Mouse (Mus musculus): ENCODE data around the gene Cetn4.

Cetn4 gene

GRCm38 (mm10) chr3:37312370-37312941, at the start of gene Cetn4, which contains the start of gene Bbs12:
Gene Cetn4, minus strand, starts transcription at chr3:37312708.
Gene Bbs12, plus strand, starts transcription at chr3:37312554.
- DNase-seq (ENCODE audit: low spot score), result peak; percentile 91

GRCm38 (mm10) chr3:37360729-37361128, 48.2 kb upstream of the Cetn4 start:
- peak; percentile 63 for DNase-seq (ENCODE audit: low spot score)

GRCm38 (mm10) chr3:37354737-37355136, 42.2 kb upstream of the Cetn4 start:
- DNase-seq (ENCODE audit: low spot score), result peak; percentile 51

GRCm38 (mm10) chr3:37353951-37354481, 41.5 kb upstream of the Cetn4 start:
- peak; percentile 48 for DNase-seq (ENCODE audit: low spot score)

- no peak for DNase-seq (ENCODE audit: low spot score)
Observed at GRCm38 (mm10) chr3:37350386-37350785, 37.9 kb upstream of the Cetn4 start.

GRCm38 (mm10) chr3:37349166-37349548, 36.6 kb upstream of the Cetn4 start:
- DNase-seq (ENCODE audit: low spot score), result no peak

GRCm38 (mm10) chr3:37348221-37349165, 36.0 kb upstream of the Cetn4 start, which contains the start of gene Fgf2:
Gene Fgf2, plus strand, starts transcription at chr3:37348346.
- peak; percentile 68 for DNase-seq (ENCODE audit: low spot score)

- no peak for DNase-seq (ENCODE audit: low spot score)
Observed at GRCm38 (mm10) chr3:37347671-37348070, 35.2 kb upstream of the Cetn4 start.

GRCm38 (mm10) chr3:37342811-37343210, 30.3 kb upstream of the Cetn4 start:
- peak; percentile 32 for DNase-seq (ENCODE audit: low spot score)

- peak; percentile 45 for DNase-seq (ENCODE audit: low spot score)
Observed at GRCm38 (mm10) chr3:37341110-37341509, 28.6 kb upstream of the Cetn4 start.

GRCm38 (mm10) chr3:37334053-37334452, 21.5 kb upstream of the Cetn4 start:
- DNase-seq (ENCODE audit: low spot score), result no peak

- DNase-seq (ENCODE audit: low spot score), result peak; percentile 55
Observed at GRCm38 (mm10) chr3:37331999-37332449, 19.5 kb upstream of the Cetn4 start.

- no peak for DNase-seq (ENCODE audit: low spot score)
Observed at GRCm38 (mm10) chr3:37329963-37330362, 17.5 kb upstream of the Cetn4 start.

GRCm38 (mm10) chr3:37328489-37328888, 16.0 kb upstream of the Cetn4 start:
- peak; percentile 39 for DNase-seq (ENCODE audit: low spot score)

GRCm38 (mm10) chr3:37326627-37327026, 14.1 kb upstream of the Cetn4 start:
- no peak for DNase-seq (ENCODE audit: low spot score)

GRCm38 (mm10) chr3:37325317-37326112, 13.0 kb upstream of the Cetn4 start:
- DNase-seq (ENCODE audit: low spot score), result peak; percentile 55

- DNase-seq (ENCODE audit: low spot score), result peak; percentile 71
Observed at GRCm38 (mm10) chr3:37324310-37324709, 11.8 kb upstream of the Cetn4 start.

GRCm38 (mm10) chr3:37316233-37316632, 3.7 kb upstream of the Cetn4 start:
- peak; percentile 48 for DNase-seq (ENCODE audit: low spot score)

- peak; percentile 57 for DNase-seq (ENCODE audit: low spot score)
Observed at GRCm38 (mm10) chr3:37313371-37313770, 863 bp upstream of the Cetn4 start.

- DNase-seq (ENCODE audit: low spot score), result no peak
Observed at GRCm38 (mm10) chr3:37311897-37312369, 575 bp downstream of the Cetn4 start.

- peak; percentile 47 for DNase-seq (ENCODE audit: low spot score)
Observed at GRCm38 (mm10) chr3:37303392-37304139, 8.9 kb downstream of the Cetn4 start.
